Mouse (Mus musculus): ENCODE results near the gene Tcf7l2. TPM values are rescaled to one million over a fixed set of nuclear protein-coding genes. Genes with fewer than 3 reads are reported as not detected.

Gene Tcf7l2
- polyA plus RNA-seq, 1 experiment: 6.2 TPM

GRCm38 (mm10) chr19:55861746-55862145, 120.1 kb downstream of the Tcf7l2 start:
- Histone ChIP-seq H3K27me3 (ENCODE audit: control insufficient read depth, insufficient read depth, low read length) (no peaks in the 10 kb centered on the region), H3K4me1 (ENCODE audit: control insufficient read depth, insufficient read depth, low read length) (no peaks in the 10 kb centered on the region), H3K4me3 (ENCODE audit: control insufficient read depth, low read depth, low read length) (no peak overlapping the region), H3K36me3 (ENCODE audit: control insufficient read depth, insufficient read depth, low read length) (no peaks in the 10 kb centered on the region), H3K27ac (ENCODE audit: control insufficient read depth, insufficient read depth, low read depth, low read length) (no peak overlapping the region)
- no peak for TF ChIP-seq POLR2A (IDR thresholded peaks at IDR 0.05; ENCODE audit: control insufficient read depth, low read depth, low read length)
- no peak for TF ChIP-seq CTCF (IDR thresholded peaks at IDR 0.05; ENCODE audit: control insufficient read depth, insufficient read depth, insufficient replicate concordance, low read depth, low read length)

DNA sequence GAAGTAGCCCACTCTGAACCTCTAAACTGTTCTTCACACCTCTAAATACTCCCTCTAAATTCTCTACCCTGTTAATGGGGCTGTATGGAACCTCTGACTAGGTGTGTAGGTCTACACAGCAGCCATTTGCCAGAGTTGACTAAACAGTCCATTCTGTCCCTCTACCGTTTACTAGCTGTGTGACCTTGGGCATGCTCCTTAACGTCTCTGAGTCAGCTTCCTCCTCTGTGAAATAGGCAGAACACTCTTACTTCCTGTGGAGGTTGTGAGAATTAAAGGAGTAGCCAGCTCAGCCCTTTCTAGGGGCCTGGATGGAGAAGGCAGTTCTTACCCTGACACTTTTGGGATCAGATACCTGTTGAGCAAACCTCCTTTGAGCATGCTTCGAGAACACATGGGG, 120.9 kb downstream of the Tcf7l2 start:
- no peaks in the 10 kb centered on the region for H3K4me1 ChIP-seq (ENCODE audit: control insufficient read depth, insufficient read depth, low read length)
- no peaks in the 10 kb centered on the region for H3K36me3 ChIP-seq (ENCODE audit: control insufficient read depth, insufficient read depth, low read length)
- H3K27me3 ChIP-seq (ENCODE audit: control insufficient read depth, insufficient read depth, low read length): no peaks in the 10 kb centered on the region
- no peak overlapping the region for H3K27ac ChIP-seq (ENCODE audit: control insufficient read depth, insufficient read depth, low read depth, low read length)
- TF ChIP-seq POLR2A (IDR thresholded peaks at IDR 0.05; ENCODE audit: control insufficient read depth, low read depth, low read length) (no peak), CTCF (IDR thresholded peaks at IDR 0.05; ENCODE audit: control insufficient read depth, insufficient read depth, insufficient replicate concordance, low read depth, low read length) (no peak)
- H3K4me3 ChIP-seq (ENCODE audit: control insufficient read depth, low read depth, low read length): no peak overlapping the region

GRCm38 (mm10) chr19:55865049-55865448, 123.4 kb downstream of the Tcf7l2 start:
- H3K4me3 ChIP-seq (ENCODE audit: control insufficient read depth, low read depth, low read length): no peak overlapping the region
- no peaks in the 10 kb centered on the region for H3K4me1 ChIP-seq (ENCODE audit: control insufficient read depth, insufficient read depth, low read length)
- H3K27me3 ChIP-seq (ENCODE audit: control insufficient read depth, insufficient read depth, low read length): no peaks in the 10 kb centered on the region
- TF ChIP-seq POLR2A (IDR thresholded peaks at IDR 0.05; ENCODE audit: control insufficient read depth, low read depth, low read length) (no peak), CTCF (IDR thresholded peaks at IDR 0.05; ENCODE audit: control insufficient read depth, insufficient read depth, insufficient replicate concordance, low read depth, low read length) (no peak)
- H3K36me3 ChIP-seq (ENCODE audit: control insufficient read depth, insufficient read depth, low read length): no peaks in the 10 kb centered on the region
- H3K27ac ChIP-seq (ENCODE audit: control insufficient read depth, insufficient read depth, low read depth, low read length): no peak overlapping the region

GRCm38 (mm10) chr19:55865774-55866578, 124.4 kb downstream of the Tcf7l2 start:
- H3K36me3 ChIP-seq (ENCODE audit: control insufficient read depth, insufficient read depth, low read length): no peaks in the 10 kb centered on the region
- no peak overlapping the region for H3K27ac ChIP-seq (ENCODE audit: control insufficient read depth, insufficient read depth, low read depth, low read length)
- no peak for TF ChIP-seq CTCF (IDR thresholded peaks at IDR 0.05; ENCODE audit: control insufficient read depth, insufficient read depth, insufficient replicate concordance, low read depth, low read length)
- TF ChIP-seq POLR2A (IDR thresholded peaks at IDR 0.05; ENCODE audit: control insufficient read depth, low read depth, low read length): no peak
- H3K27me3 ChIP-seq (ENCODE audit: control insufficient read depth, insufficient read depth, low read length): no peaks in the 10 kb centered on the region
- H3K4me3 ChIP-seq (ENCODE audit: control insufficient read depth, low read depth, low read length): no peak overlapping the region
- no peaks in the 10 kb centered on the region for H3K4me1 ChIP-seq (ENCODE audit: control insufficient read depth, insufficient read depth, low read length)

- TF ChIP-seq POLR2A (IDR thresholded peaks at IDR 0.05; ENCODE audit: control insufficient read depth, low read depth, low read length) (no peak), CTCF (IDR thresholded peaks at IDR 0.05; ENCODE audit: control insufficient read depth, insufficient read depth, insufficient replicate concordance, low read depth, low read length) (no peak)
- no peaks in the 10 kb centered on the region for H3K36me3 ChIP-seq (ENCODE audit: control insufficient read depth, insufficient read depth, low read length)
- no peak overlapping the region for H3K4me3 ChIP-seq (ENCODE audit: control insufficient read depth, low read depth, low read length)
- no peaks in the 10 kb centered on the region for H3K27me3 ChIP-seq (ENCODE audit: control insufficient read depth, insufficient read depth, low read length)
- H3K27ac ChIP-seq (ENCODE audit: control insufficient read depth, insufficient read depth, low read depth, low read length): no peak overlapping the region
- no peaks in the 10 kb centered on the region for H3K4me1 ChIP-seq (ENCODE audit: control insufficient read depth, insufficient read depth, low read length)
These were observed 125.6 kb downstream of the Tcf7l2 start for GRCm38 (mm10) chr19:55867255-55867654.

DNA sequence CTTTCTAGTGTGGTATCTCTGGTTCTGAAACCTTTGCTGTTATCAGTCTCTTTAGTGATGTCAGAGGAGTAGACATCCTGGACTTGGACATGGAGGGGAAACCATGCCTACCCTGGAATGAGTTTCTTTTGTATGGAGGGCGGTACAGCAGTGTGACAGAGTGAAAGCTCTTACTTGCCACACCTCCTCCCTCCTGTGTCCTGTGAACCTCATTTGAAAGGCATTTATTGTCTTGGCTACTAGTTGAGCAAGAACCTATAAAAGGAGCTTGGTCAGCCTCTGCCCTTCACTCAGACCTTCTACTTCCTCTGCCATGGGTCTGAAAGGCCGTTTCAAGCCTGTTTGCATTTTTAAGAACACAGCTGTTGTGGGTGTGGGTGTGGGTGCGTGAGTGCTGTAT, 126.3 kb downstream of the Tcf7l2 start:
- Histone ChIP-seq H3K27ac (ENCODE audit: control insufficient read depth, insufficient read depth, low read depth, low read length) (no peak overlapping the region), H3K27me3 (ENCODE audit: control insufficient read depth, insufficient read depth, low read length) (no peaks in the 10 kb centered on the region), H3K36me3 (ENCODE audit: control insufficient read depth, insufficient read depth, low read length) (no peaks in the 10 kb centered on the region), H3K4me3 (ENCODE audit: control insufficient read depth, low read depth, low read length) (no peak overlapping the region), H3K4me1 (ENCODE audit: control insufficient read depth, insufficient read depth, low read length) (no peaks in the 10 kb centered on the region)
- no peak for TF ChIP-seq CTCF (IDR thresholded peaks at IDR 0.05; ENCODE audit: control insufficient read depth, insufficient read depth, insufficient replicate concordance, low read depth, low read length)
- no peak for TF ChIP-seq POLR2A (IDR thresholded peaks at IDR 0.05; ENCODE audit: control insufficient read depth, low read depth, low read length)

DNA sequence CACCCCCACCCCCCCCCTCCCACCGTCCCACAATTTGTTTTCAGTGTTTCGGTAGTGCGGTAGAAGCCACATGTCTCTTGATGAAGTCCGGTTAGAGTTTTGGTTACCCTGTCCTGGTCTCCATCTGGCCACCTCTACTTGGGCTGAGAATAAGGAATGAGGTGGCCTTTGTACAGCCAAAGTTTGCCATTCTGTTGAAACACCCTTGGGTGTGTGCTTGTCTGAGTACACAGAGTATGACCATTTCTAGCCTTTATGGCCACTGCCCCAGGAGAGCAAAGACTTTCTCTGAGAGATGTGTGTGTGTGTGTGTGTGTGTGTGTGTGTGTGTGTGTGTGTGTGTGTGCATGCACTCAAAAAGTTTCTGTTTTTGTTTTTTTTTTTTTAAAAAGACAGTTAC, 127.0 kb downstream of the Tcf7l2 start:
- H3K27me3 ChIP-seq (ENCODE audit: control insufficient read depth, insufficient read depth, low read length): no peaks in the 10 kb centered on the region
- no peaks in the 10 kb centered on the region for H3K36me3 ChIP-seq (ENCODE audit: control insufficient read depth, insufficient read depth, low read length)
- H3K4me1 ChIP-seq (ENCODE audit: control insufficient read depth, insufficient read depth, low read length): no peaks in the 10 kb centered on the region
- no peak overlapping the region for H3K4me3 ChIP-seq (ENCODE audit: control insufficient read depth, low read depth, low read length)
- no peak overlapping the region for H3K27ac ChIP-seq (ENCODE audit: control insufficient read depth, insufficient read depth, low read depth, low read length)
- TF ChIP-seq POLR2A (IDR thresholded peaks at IDR 0.05; ENCODE audit: control insufficient read depth, low read depth, low read length) (no peak), CTCF (IDR thresholded peaks at IDR 0.05; ENCODE audit: control insufficient read depth, insufficient read depth, insufficient replicate concordance, low read depth, low read length) (no peak)

Measured in testis, adult 2 months (tissue).